Mouse (Mus musculus): ENCODE data around the gene Slc23a4. TPM values are rescaled to one million over a fixed set of nuclear protein-coding genes. Genes with fewer than 3 reads are reported as not detected.

Slc23a4 gene
- total RNA-seq, 1 experiment: 2.1 TPM

DNA sequence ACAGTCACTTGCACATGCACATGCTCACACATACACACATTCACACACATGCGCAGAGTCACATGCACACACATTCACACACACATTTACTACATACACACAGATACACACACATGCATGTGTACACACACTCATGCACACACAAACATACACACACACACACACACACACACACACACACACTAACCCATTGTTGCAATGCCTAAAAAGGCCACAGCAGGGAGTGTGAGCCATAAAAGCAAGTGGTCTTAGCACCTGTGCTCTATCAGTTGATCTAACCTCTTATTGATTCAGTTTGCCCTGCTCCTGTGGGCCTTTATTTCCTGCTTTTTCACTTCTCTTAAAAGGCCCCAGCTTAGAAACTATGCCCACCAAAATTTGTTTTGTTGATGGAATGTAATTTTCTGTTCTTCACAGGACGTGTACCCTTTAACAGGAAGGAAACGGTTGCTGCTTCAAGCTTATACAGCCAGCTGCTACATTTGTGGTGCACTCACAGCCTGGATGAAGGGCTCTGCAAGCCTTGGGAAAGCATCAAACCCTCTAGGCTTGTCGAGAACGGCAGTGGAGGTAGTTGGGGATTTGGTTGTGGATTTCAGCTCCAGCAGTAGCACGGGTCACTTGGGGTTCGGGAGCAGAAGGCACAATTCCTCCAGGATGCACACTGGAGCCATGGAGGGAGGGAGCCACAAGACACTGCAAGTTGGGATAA, 36.1 kb downstream of the Slc23a4 start:
- in situ Hi-C loops (cut with MboI; ENCODE audit: low sequenced_read_pairs in 2 of 2, unreplicated experiment in 2 of 2): no loop called here
- no peaks in the 10 kb centered on the region for H3K36me3 ChIP-seq (ENCODE audit: control insufficient read depth, insufficient read depth, low read length, poor library complexity, severe bottlenecking)
- no peak overlapping the region for H3K27ac ChIP-seq (ENCODE audit: insufficient read depth, low read depth, low read length, poor library complexity, severe bottlenecking)
- TF ChIP-seq CHD2 (IDR thresholded peaks at IDR 0.05; ENCODE audit: low read depth, low read length): no peak
- no peak for TF ChIP-seq HCFC1 (IDR thresholded peaks at IDR 0.05; ENCODE audit: borderline replicate concordance, insufficient read depth, low read length)
- no peak for TF ChIP-seq ZC3H11A (IDR thresholded peaks at IDR 0.05; ENCODE audit: borderline replicate concordance, low read depth, low read length)
- no peak for TF ChIP-seq ZNF384 (IDR thresholded peaks at IDR 0.05; ENCODE audit: low read depth, low read length)
- TF ChIP-seq MAFK (IDR thresholded peaks at IDR 0.05; ENCODE audit: insufficient read depth, low read depth, low read length): no peak
- no peak overlapping the region for H3K9ac ChIP-seq (ENCODE audit: insufficient read depth, low read depth, low read length, poor library complexity, severe bottlenecking)
- H3K4me3 ChIP-seq (ENCODE audit: insufficient read depth in 1 of 2, low read depth in 1 of 2, low read length in 2 of 2, poor library complexity in 1 of 2, severe bottlenecking in 1 of 2): no peak overlapping the region
- DNase-seq (ENCODE audit: low read depth, low spot score): no peak
- no peaks in the 10 kb centered on the region for H3K9me3 ChIP-seq (ENCODE audit: control insufficient read depth, insufficient read depth, low read depth, low read length)
- H3K4me1 ChIP-seq (ENCODE audit: control insufficient read depth in 2 of 2, insufficient read depth in 2 of 2, low read length in 2 of 2, poor library complexity in 1 of 2): peaks cover 0 to 4% of the 10 kb centered on the region in 2 experiments; a peak in 1 of 4 replicates

DNA sequence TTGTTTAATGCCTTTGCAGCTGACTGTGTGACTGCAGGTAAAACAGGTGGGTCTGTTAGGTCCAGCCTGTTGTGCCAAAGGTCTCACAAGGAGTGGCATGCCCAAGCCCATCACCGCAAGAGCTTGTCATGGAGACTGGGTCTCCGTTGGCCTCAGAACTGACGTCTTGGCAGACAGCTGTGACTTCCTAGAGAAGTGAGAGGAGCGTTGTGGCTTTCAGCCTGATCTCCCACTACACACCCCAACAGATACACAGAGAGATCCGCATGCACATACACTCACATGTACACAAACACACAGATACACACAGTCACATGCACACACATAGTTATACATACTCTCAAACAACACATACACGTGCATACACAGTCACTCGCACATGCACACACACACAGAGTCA, 36.7 kb downstream of the Slc23a4 start:
- no peak overlapping the region for H3K9ac ChIP-seq (ENCODE audit: insufficient read depth, low read depth, low read length, poor library complexity, severe bottlenecking)
- in situ Hi-C loops (cut with MboI; ENCODE audit: low sequenced_read_pairs in 2 of 2, unreplicated experiment in 2 of 2): no loop called here
- no peaks in the 10 kb centered on the region for H3K9me3 ChIP-seq (ENCODE audit: control insufficient read depth, insufficient read depth, low read depth, low read length)
- no peak overlapping the region for H3K4me3 ChIP-seq (ENCODE audit: insufficient read depth in 1 of 2, low read depth in 1 of 2, low read length in 2 of 2, poor library complexity in 1 of 2, severe bottlenecking in 1 of 2)
- H3K36me3 ChIP-seq (ENCODE audit: control insufficient read depth, insufficient read depth, low read length, poor library complexity, severe bottlenecking): no peaks in the 10 kb centered on the region
- no peak overlapping the region for H3K27ac ChIP-seq (ENCODE audit: insufficient read depth, low read depth, low read length, poor library complexity, severe bottlenecking)
- no peak for TF ChIP-seq ZNF384 (IDR thresholded peaks at IDR 0.05; ENCODE audit: low read depth, low read length)
- no peak for TF ChIP-seq MAFK (IDR thresholded peaks at IDR 0.05; ENCODE audit: insufficient read depth, low read depth, low read length)
- TF ChIP-seq ZC3H11A (IDR thresholded peaks at IDR 0.05; ENCODE audit: borderline replicate concordance, low read depth, low read length): no peak
- TF ChIP-seq CHD2 (IDR thresholded peaks at IDR 0.05; ENCODE audit: low read depth, low read length): no peak
- TF ChIP-seq HCFC1 (IDR thresholded peaks at IDR 0.05; ENCODE audit: borderline replicate concordance, insufficient read depth, low read length): no peak
- H3K4me1 ChIP-seq (ENCODE audit: control insufficient read depth in 2 of 2, insufficient read depth in 2 of 2, low read length in 2 of 2, poor library complexity in 1 of 2): peaks cover 0 to 4% of the 10 kb centered on the region in 2 experiments; a peak in 1 of 4 replicates
- no peak for DNase-seq (ENCODE audit: low read depth, low spot score)

DNA sequence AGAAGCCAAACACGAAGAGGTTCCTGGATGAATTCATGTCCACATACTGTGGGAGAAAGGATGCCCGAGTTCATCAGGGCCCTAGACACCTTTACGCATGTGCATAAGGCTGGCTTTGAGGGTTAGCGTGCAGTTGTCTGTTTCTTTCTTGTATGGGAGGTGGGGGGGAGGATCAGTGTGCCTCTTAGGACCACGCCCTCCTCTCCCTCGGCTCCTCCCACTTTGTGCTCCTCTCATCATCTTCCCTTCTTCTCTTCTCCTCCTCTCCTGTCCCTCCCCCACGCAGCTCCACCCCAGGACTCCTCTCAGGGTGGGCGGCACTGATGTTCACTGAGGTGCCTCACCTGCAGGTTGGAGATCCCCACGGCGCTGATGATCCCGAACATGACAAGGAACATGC, 39.7 kb downstream of the Slc23a4 start:
- H3K36me3 ChIP-seq (ENCODE audit: control insufficient read depth, insufficient read depth, low read length, poor library complexity, severe bottlenecking): no peaks in the 10 kb centered on the region
- DNase-seq (ENCODE audit: low read depth, low spot score): no peak
- 0 out of 2 replicates have a peak overlapping the region, but pooled peaks have one; percentile 15 for H3K9ac ChIP-seq (ENCODE audit: insufficient read depth, low read depth, low read length, poor library complexity, severe bottlenecking)
- in situ Hi-C loops (cut with MboI; ENCODE audit: low sequenced_read_pairs in 2 of 2, unreplicated experiment in 2 of 2): no loop called here
- H3K4me1 ChIP-seq (ENCODE audit: control insufficient read depth in 2 of 2, insufficient read depth in 2 of 2, low read length in 2 of 2, poor library complexity in 1 of 2): peaks cover 2 to 8% of the 10 kb centered on the region in 2 experiments; a peak in 2 of 4 replicates
- H3K9me3 ChIP-seq (ENCODE audit: control insufficient read depth, insufficient read depth, low read depth, low read length): no peaks in the 10 kb centered on the region
- no peak overlapping the region for H3K27ac ChIP-seq (ENCODE audit: insufficient read depth, low read depth, low read length, poor library complexity, severe bottlenecking)
- TF ChIP-seq ZC3H11A (IDR thresholded peaks at IDR 0.05; ENCODE audit: borderline replicate concordance, low read depth, low read length) (no peak), HCFC1 (IDR thresholded peaks at IDR 0.05; ENCODE audit: borderline replicate concordance, insufficient read depth, low read length) (no peak), ZNF384 (IDR thresholded peaks at IDR 0.05; ENCODE audit: low read depth, low read length) (no peak), CHD2 (IDR thresholded peaks at IDR 0.05; ENCODE audit: low read depth, low read length) (no peak), MAFK (IDR thresholded peaks at IDR 0.05; ENCODE audit: insufficient read depth, low read depth, low read length) (no peak)
- peak overlapping the region; percentile 43 to 65 for H3K4me3 ChIP-seq (ENCODE audit: insufficient read depth in 1 of 2, low read depth in 1 of 2, low read length in 2 of 2, poor library complexity in 1 of 2, severe bottlenecking in 1 of 2)

DNA sequence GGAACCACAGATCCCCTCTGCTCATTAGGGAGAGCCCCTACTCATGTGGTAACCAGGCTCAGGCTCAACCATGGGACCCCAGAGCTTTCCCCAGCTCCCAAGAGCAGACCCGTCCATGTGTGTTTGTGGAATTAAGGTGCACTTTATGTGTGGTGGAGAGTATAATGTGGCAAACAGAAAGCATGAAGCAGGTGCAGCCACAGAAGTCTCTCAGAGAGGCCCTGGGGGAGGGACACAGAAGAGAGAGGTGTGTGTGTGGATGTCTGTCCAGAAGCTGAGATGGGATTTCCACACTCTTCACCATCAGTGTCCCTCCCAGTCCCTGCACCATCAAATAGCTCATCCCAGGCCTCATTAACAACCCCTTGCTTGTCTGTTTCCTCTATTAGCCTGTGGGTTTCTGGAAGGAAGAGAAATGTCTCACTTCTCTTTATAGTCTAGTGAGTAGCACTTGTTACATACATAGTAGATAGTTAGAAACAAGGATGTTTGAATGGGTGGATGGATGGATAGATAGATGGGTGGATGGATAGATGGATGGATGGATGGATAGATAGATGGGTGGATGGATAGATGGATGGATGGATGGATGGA, 41.6 kb downstream of the Slc23a4 start:
- H3K4me3 ChIP-seq (ENCODE audit: insufficient read depth in 1 of 2, low read depth in 1 of 2, low read length in 2 of 2, poor library complexity in 1 of 2, severe bottlenecking in 1 of 2): no peak overlapping the region
- TF ChIP-seq ZC3H11A (IDR thresholded peaks at IDR 0.05; ENCODE audit: borderline replicate concordance, low read depth, low read length) (no peak), HCFC1 (IDR thresholded peaks at IDR 0.05; ENCODE audit: borderline replicate concordance, insufficient read depth, low read length) (no peak), MAFK (IDR thresholded peaks at IDR 0.05; ENCODE audit: insufficient read depth, low read depth, low read length) (no peak), CHD2 (IDR thresholded peaks at IDR 0.05; ENCODE audit: low read depth, low read length) (no peak), ZNF384 (IDR thresholded peaks at IDR 0.05; ENCODE audit: low read depth, low read length) (no peak)
- H3K27ac ChIP-seq (ENCODE audit: insufficient read depth, low read depth, low read length, poor library complexity, severe bottlenecking): no peak overlapping the region
- H3K4me1 ChIP-seq (ENCODE audit: control insufficient read depth in 2 of 2, insufficient read depth in 2 of 2, low read length in 2 of 2, poor library complexity in 1 of 2): peaks cover 2 to 11% of the 10 kb centered on the region in 2 experiments; a peak in 2 of 4 replicates
- DNase-seq (ENCODE audit: low read depth, low spot score): no peak
- no peaks in the 10 kb centered on the region for H3K9me3 ChIP-seq (ENCODE audit: control insufficient read depth, insufficient read depth, low read depth, low read length)
- no peaks in the 10 kb centered on the region for H3K36me3 ChIP-seq (ENCODE audit: control insufficient read depth, insufficient read depth, low read length, poor library complexity, severe bottlenecking)
- in situ Hi-C loops (cut with MboI; ENCODE audit: low sequenced_read_pairs in 2 of 2, unreplicated experiment in 2 of 2): no loop called here
- H3K9ac ChIP-seq (ENCODE audit: insufficient read depth, low read depth, low read length, poor library complexity, severe bottlenecking): no peak overlapping the region
